Mouse (Mus musculus): ENCODE data around the gene Cldn10.
A peak's percentile ranks its signal among the peaks of the same experiment; 100 is the strongest.
"Not testable (repeated sequence)": the region's sequence is repeated elsewhere in the genome, so short reads cannot be mapped to it uniquely, and the experiment has no call there.

Gene Cldn10

GRCm38 (mm10) chr14:118787621-118788020 is at the start of gene Cldn10:
Gene Cldn10, plus strand, starts transcription at chr14:118787908.
- DNase-seq (ENCODE audit: low spot score): no peak

- DNase-seq (ENCODE audit: low spot score): no peak
Measured at GRCm38 (mm10) chr14:118741780-118742179, 45.9 kb upstream of the Cldn10 start.

- DNase-seq (ENCODE audit: low spot score): no peak
Measured at GRCm38 (mm10) chr14:118742862-118743261, 44.8 kb upstream of the Cldn10 start.

GRCm38 (mm10) chr14:118749068-118749467 is 38.6 kb upstream of the Cldn10 start:
- no peak for DNase-seq (ENCODE audit: low spot score)

GRCm38 (mm10) chr14:118749715-118750114 is 38.0 kb upstream of the Cldn10 start:
- no peak for DNase-seq (ENCODE audit: low spot score)

GRCm38 (mm10) chr14:118750505-118751192 is 37.1 kb upstream of the Cldn10 start:
- no peak for DNase-seq (ENCODE audit: low spot score)

- no peak for DNase-seq (ENCODE audit: low spot score)
Measured at GRCm38 (mm10) chr14:118751193-118751753, 36.4 kb upstream of the Cldn10 start.

GRCm38 (mm10) chr14:118756015-118756414 is 31.7 kb upstream of the Cldn10 start:
- no peak for DNase-seq (ENCODE audit: low spot score)

GRCm38 (mm10) chr14:118756566-118756965 is 31.1 kb upstream of the Cldn10 start:
- no peak for DNase-seq (ENCODE audit: low spot score)

GRCm38 (mm10) chr14:118763362-118763761 is 24.3 kb upstream of the Cldn10 start:
- not testable (repeated sequence) for DNase-seq (ENCODE audit: low spot score)

GRCm38 (mm10) chr14:118763917-118764495 is 23.7 kb upstream of the Cldn10 start:
- DNase-seq (ENCODE audit: low spot score): no peak

GRCm38 (mm10) chr14:118765306-118765705 is 22.4 kb upstream of the Cldn10 start:
- DNase-seq (ENCODE audit: low spot score): no peak

- no peak for DNase-seq (ENCODE audit: low spot score)
Measured at GRCm38 (mm10) chr14:118765951-118766350, 21.8 kb upstream of the Cldn10 start.

- no peak for DNase-seq (ENCODE audit: low spot score)
Measured at GRCm38 (mm10) chr14:118766368-118766767, 21.3 kb upstream of the Cldn10 start.

GRCm38 (mm10) chr14:118767673-118768353 is 19.9 kb upstream of the Cldn10 start:
- peak; percentile 71 for DNase-seq (ENCODE audit: low spot score)

GRCm38 (mm10) chr14:118768354-118768713 is 19.4 kb upstream of the Cldn10 start:
- no peak for DNase-seq (ENCODE audit: low spot score)

GRCm38 (mm10) chr14:118773668-118774067 is 14.0 kb upstream of the Cldn10 start:
- DNase-seq (ENCODE audit: low spot score): no peak

- DNase-seq (ENCODE audit: low spot score): no peak
Measured at GRCm38 (mm10) chr14:118774507-118775428, 12.9 kb upstream of the Cldn10 start.

- no peak for DNase-seq (ENCODE audit: low spot score)
Measured at GRCm38 (mm10) chr14:118775554-118775953, 12.2 kb upstream of the Cldn10 start.

GRCm38 (mm10) chr14:118776372-118776771 is 11.3 kb upstream of the Cldn10 start:
- no peak for DNase-seq (ENCODE audit: low spot score)

GRCm38 (mm10) chr14:118777478-118777877 is 10.2 kb upstream of the Cldn10 start:
- DNase-seq (ENCODE audit: low spot score): no peak

GRCm38 (mm10) chr14:118781601-118782000 is 6.1 kb upstream of the Cldn10 start:
- DNase-seq (ENCODE audit: low spot score): no peak

All from testis, postnatal 14 days (tissue).